Mouse (Mus musculus) ES-Bruce4 (cell line): Measurements from ENCODE around the gene Dedd2. TPM values are rescaled to one million over a fixed set of nuclear protein-coding genes. Genes with fewer than 3 reads are reported as not detected.

ENCODE experiments used
- H3K27ac ChIP-seq: 2 replicates; pipeline ENCODE4 v1.5.1; 2012; ENCODE audit warnings: low read length, inconsistent platforms; ENCODE audit not compliant: insufficient read depth
- H3K27me3 ChIP-seq: 2 replicates; pipeline ENCODE4 v1.6.1; 2012; ENCODE audit warnings: mild to moderate bottlenecking, low read length, inconsistent platforms; ENCODE audit not compliant: control insufficient read depth, poor library complexity, insufficient read depth, severe bottlenecking
- H3K36me3 ChIP-seq: 2 replicates; pipeline ENCODE4 v1.6.1; 2012; ENCODE audit warnings: inconsistent platforms, mild to moderate bottlenecking, low read length, moderate library complexity; ENCODE audit not compliant: control insufficient read depth, poor library complexity, insufficient read depth, severe bottlenecking
- H3K4me1 ChIP-seq: one replicate; pipeline ENCODE4 v1.8.1; 2011; ENCODE audit warnings: low read length; ENCODE audit not compliant: control insufficient read depth, insufficient read depth
- H3K4me3 ChIP-seq: 2 replicates; pipeline ENCODE4 v1.5.1; 2011; ENCODE audit warnings: low read depth, mild to moderate bottlenecking, low read length
- H3K9ac ChIP-seq: 2 replicates; pipeline ENCODE4 v1.6.1; 2012; ENCODE audit warnings: low read depth, mild to moderate bottlenecking, inconsistent platforms; ENCODE audit not compliant: poor library complexity, severe bottlenecking
- H3K9me3 ChIP-seq: replicated peaks from 2 replicates; pipeline ENCODE4 v1.6.1; 2012; ENCODE audit warnings: mild to moderate bottlenecking, low read length, inconsistent platforms; ENCODE audit not compliant: control insufficient read depth, poor library complexity, insufficient read depth, severe bottlenecking
- CTCF ChIP-seq: IDR thresholded peaks from one replicate; pipeline ENCODE4 v1.8.1; 2011; ENCODE audit warnings: low read depth, low read length
- EP300 ChIP-seq: IDR thresholded peaks from 2 replicates; pipeline ENCODE4 v1.6.1; 2011; ENCODE audit warnings: low read depth, low read length; ENCODE audit not compliant: insufficient read depth
- POLR2A ChIP-seq: IDR thresholded peaks from one replicate; pipeline ENCODE4 v1.8.1; 2011; ENCODE audit warnings: low read length; ENCODE audit not compliant: insufficient read depth
- polyA plus RNA-seq: library from polyadenylated mRNA; stranded (reverse); fragments of >200 nt; gene quantifications from 2 replicates; pipeline ENCODE4 v1.2.4, GENCODE M21; 2011; ENCODE audit warnings: low read depth; ENCODE audit not compliant: missing spikeins, insufficient read depth, insufficient read length

The Dedd2 gene
- polyA plus RNA-seq, 1 experiment: 10.2 TPM

DNA sequence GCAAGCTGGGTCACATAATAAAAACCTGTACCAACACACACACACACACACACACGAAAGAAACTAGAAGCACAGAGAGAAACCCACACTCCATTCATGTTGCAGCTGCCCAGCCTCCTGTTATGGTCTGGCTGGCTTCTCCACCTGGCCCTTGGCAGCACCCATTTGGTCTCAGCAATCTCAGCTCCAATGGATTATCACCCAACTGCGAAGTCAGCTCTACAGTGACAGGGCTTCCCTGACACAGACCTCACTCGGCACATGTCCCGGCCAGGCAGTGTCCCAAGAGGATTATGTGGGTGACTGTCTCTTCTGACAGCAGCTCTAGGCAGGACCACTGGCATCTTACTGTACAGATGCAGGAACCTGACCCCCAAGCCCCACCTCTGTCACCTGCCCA lies 9.9 kb downstream of the Dedd2 start:
- no peak overlapping the region for H3K27ac ChIP-seq
- no peak overlapping the region for H3K4me3 ChIP-seq
- no peaks in the 10 kb centered on the region for H3K9me3 ChIP-seq
- no peak overlapping the region for H3K9ac ChIP-seq
- H3K4me1 ChIP-seq: peaks cover 15% of the 10 kb centered on the region
- no peaks in the 10 kb centered on the region for H3K27me3 ChIP-seq
- peaks cover 9% of the 10 kb centered on the region; the same call in 1 of the 2 replicates for H3K36me3 ChIP-seq
- TF ChIP-seq EP300 (no peak), POLR2A (no peak), CTCF (no peak)

DNA sequence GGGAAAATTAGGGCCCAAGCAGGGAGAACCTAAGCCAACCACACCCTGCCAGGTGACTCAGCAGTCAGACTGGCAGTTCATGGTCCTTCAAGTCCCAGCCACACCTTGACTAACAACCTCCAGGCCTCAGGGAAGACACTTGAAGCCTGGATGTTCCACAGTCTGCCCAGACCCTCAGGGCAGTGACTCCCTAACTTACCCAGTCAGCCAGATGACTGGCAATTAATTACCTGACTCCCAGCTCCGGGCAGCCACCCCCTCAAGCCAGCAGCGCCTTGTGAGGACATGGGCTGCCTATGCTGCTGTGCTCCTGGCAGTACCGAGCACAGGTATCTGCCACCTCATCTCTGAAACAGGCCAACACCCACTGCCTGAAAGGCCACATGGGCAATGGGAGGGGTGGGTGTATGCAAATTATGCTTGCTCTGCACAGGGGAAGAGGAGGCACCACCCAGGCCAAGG lies 11.2 kb downstream of the Dedd2 start:
- H3K9ac ChIP-seq: no peak overlapping the region
- peaks cover 9% of the 10 kb centered on the region; the same call in 1 of the 2 replicates for H3K36me3 ChIP-seq

DNA sequence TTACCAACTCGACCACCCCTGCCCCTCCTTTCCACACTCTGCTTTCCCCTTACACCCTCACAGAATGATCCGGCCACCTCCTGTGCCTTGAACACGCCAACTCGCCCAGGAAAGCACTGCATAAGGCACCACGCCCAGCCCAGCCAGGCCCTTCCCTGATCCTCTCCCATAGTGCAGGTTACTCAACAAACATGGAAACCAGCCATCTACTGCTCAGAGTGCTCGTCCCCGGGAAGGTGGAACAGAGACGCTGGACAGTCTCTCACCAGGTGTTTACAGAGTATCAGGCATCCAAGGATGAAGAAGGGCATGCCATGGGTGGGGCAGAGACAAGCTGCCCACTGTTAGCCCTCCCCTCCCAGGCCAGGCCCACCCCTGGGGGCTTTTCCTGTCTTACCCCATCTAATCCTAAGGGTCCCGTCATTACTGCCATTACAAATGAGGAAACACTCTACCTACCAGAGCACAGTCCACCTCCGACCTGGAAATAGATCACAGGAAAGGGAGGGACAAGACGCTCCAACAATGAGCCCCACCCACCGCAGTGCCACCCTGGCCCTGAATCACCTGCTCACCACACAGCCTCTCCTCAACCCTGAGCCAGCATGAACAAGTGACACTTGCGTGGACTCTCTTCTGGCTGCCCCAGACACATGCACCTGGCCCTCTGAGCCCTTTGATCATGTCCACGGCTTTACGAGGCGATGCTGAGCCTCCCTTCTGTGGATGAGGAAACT lies 14.2 kb downstream of the Dedd2 start:
- H3K9me3 ChIP-seq: no peaks in the 10 kb centered on the region
- peaks cover 20% of the 10 kb centered on the region for H3K4me1 ChIP-seq
- peaks cover 18% of the 10 kb centered on the region for H3K36me3 ChIP-seq
- TF ChIP-seq POLR2A (no peak), EP300 (no peak), CTCF (no peak)
- no peaks in the 10 kb centered on the region for H3K27me3 ChIP-seq
- H3K4me3 ChIP-seq: no peak overlapping the region
- 0 out of 2 replicates have a peak overlapping the region, but pooled peaks have one; percentile 35 for H3K27ac ChIP-seq
- no peak overlapping the region for H3K9ac ChIP-seq

More for the DNA sequence above, 11.2 kb downstream of the Dedd2 start:
- Histone ChIP-seq H3K4me3 (no peak overlapping the region), H3K4me1 (peaks cover 19% of the 10 kb centered on the region), H3K27ac (peak overlapping the region; percentile 22; the same call in 1 of the 2 replicates), H3K9me3 (no peaks in the 10 kb centered on the region), H3K27me3 (no peaks in the 10 kb centered on the region)
- TF ChIP-seq CTCF (no peak), EP300 (no peak), POLR2A (no peak)

DNA sequence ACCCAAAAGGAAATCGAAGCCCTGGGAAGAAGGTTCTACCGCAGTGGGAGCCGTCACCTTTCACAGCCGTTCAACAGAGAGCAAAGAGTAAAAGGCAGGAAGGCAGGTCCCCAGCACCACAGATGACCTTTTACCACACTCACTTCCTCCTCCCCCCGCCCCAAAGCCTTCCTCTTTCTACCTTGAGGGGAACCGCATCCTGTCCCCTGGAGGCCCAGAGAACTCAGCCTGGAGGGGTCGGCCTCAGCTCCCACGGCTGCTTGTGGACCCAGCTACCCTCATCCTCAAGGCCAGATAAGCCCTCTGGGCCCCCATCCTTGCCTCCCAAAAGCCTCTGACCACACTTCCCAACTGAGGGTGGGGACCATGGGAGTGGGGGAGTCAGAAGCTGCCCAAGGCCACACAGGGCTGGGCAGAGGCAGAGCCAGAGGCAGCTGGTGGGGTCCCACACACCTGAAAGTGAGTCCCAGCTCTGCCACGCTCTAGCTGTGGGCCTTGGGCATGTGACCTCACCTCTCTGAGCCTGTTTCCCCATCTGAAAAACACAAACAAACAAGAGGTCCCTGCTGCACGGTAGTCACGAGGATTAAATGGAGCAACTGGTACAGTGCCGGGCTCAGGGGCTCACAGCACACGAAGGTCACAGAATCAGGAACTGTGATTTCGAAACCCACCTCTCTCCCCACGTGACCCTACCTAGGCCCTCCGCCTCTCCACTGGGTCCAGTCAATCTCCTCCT lies 14.9 kb downstream of the Dedd2 start:
- Histone ChIP-seq H3K4me3 (no peak overlapping the region), H3K9me3 (no peaks in the 10 kb centered on the region), H3K9ac (no peak overlapping the region), H3K36me3 (peaks cover 12% of the 10 kb centered on the region), H3K27me3 (no peaks in the 10 kb centered on the region), H3K27ac (0 out of 2 replicates have a peak overlapping the region, but pooled peaks have one; percentile 35), H3K4me1 (peaks cover 20% of the 10 kb centered on the region)
- TF ChIP-seq CTCF (no peak), EP300 (no peak), POLR2A (no peak)

DNA sequence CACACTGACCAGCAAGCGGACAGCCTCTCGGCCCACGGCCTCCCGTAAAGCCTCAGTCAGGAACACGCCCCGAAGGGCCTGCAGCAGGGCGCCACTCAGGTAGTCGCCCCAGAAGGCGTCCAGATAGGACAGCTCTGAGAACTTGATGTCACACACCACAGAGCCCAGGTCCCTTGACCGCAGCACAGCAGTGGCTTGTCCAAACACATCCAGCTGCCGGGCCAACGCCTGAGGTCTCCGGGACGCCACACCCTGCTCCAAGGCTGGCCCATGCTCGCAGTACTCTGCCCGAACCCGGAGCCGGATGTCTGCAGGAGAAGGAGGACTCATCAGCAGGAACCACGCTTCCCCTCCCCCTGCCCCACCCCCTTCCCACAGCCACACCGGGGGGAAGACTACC lies 16.8 kb downstream of the Dedd2 start:
- H3K27ac ChIP-seq: no peak overlapping the region
- H3K27me3 ChIP-seq: no peaks in the 10 kb centered on the region
- H3K4me1 ChIP-seq: peaks cover 17% of the 10 kb centered on the region
- no peaks in the 10 kb centered on the region for H3K9me3 ChIP-seq
- peaks cover 12% of the 10 kb centered on the region for H3K36me3 ChIP-seq
- peak overlapping the region; percentile 1; the same call in 1 of the 2 replicates for H3K9ac ChIP-seq
- H3K4me3 ChIP-seq: no peak overlapping the region
- TF ChIP-seq POLR2A (no peak), EP300 (no peak), CTCF (no peak)
